Mouse (Mus musculus) monocyte, adult 5-6 weeks (primary cell): ENCODE data around the gene Krt78. TPM values are rescaled to one million over a fixed set of nuclear protein-coding genes. Genes with fewer than 3 reads are reported as not detected.

Source experiments
- ATAC-seq: fragments of 153-309, 156-312 bp; replicated peaks from 2 replicates; pipeline ENCODE4 v1.8.0; 2017; ENCODE audit warnings: mild to moderate bottlenecking; ENCODE audit not compliant: low TSS enrichment, insufficient number of reproducible peaks, severe bottlenecking, poor library complexity, low FRiP score
- total RNA-seq: library from RNA; stranded (forward); fragments of 200-1000, 200-491, 200-594 nt; gene quantifications from 3 replicates; pipeline ENCODE4 v1.2.3, GENCODE M21; 2017

Krt78 gene
- total RNA-seq, 1 experiment from 2014 or later, result not detected

GRCm38 (mm10) chr15:101976023-101976422, 21.9 kb upstream of the Krt78 start:
- peak; percentile 47 for ATAC-seq

- peak; percentile 36 for ATAC-seq
These were observed 20.2 kb upstream of the Krt78 start for GRCm38 (mm10) chr15:101974083-101974845.

GRCm38 (mm10) chr15:101973414-101974077, 19.5 kb upstream of the Krt78 start:
- ATAC-seq, result peak; percentile 29

- no peak for ATAC-seq
These were observed 16.4 kb upstream of the Krt78 start for GRCm38 (mm10) chr15:101970536-101970935.

GRCm38 (mm10) chr15:101966808-101967207, 12.7 kb upstream of the Krt78 start:
- no peak for ATAC-seq

- ATAC-seq, result no peak
These were observed 4.8 kb upstream of the Krt78 start for GRCm38 (mm10) chr15:101958891-101959290.

GRCm38 (mm10) chr15:101952733-101953474, 1.2 kb downstream of the Krt78 start:
- ATAC-seq, result no peak

GRCm38 (mm10) chr15:101945430-101945829, 8.7 kb downstream of the Krt78 start:
- no peak for ATAC-seq

- ATAC-seq, result no peak
These were observed 12.1 kb downstream of the Krt78 start for GRCm38 (mm10) chr15:101941948-101942347.

GRCm38 (mm10) chr15:101940274-101940829, 13.7 kb downstream of the Krt78 start, which contains the start of gene Krt79:
Gene Krt79 (minus strand): TSS chr15:101940324.
- ATAC-seq, result no peak

- ATAC-seq, result no peak
These were observed 15.3 kb downstream of the Krt78 start for GRCm38 (mm10) chr15:101938600-101939308.

- ATAC-seq, result no peak
These were observed 21.1 kb downstream of the Krt78 start for GRCm38 (mm10) chr15:101933024-101933423.

GRCm38 (mm10) chr15:101929666-101930065, 24.4 kb downstream of the Krt78 start:
- ATAC-seq, result no peak

- no peak for ATAC-seq
These were observed 25.0 kb downstream of the Krt78 start for GRCm38 (mm10) chr15:101929087-101929486.

GRCm38 (mm10) chr15:101927340-101928080, 26.6 kb downstream of the Krt78 start:
- ATAC-seq, result no peak

GRCm38 (mm10) chr15:101925041-101925440, 29.0 kb downstream of the Krt78 start:
- no peak for ATAC-seq

- no peak for ATAC-seq
These were observed 29.5 kb downstream of the Krt78 start, which contains the start of gene Krt4 for GRCm38 (mm10) chr15:101924635-101925034. Gene Krt4 (minus strand): TSS chr15:101924735.

GRCm38 (mm10) chr15:101922296-101922695, 31.8 kb downstream of the Krt78 start:
- no peak for ATAC-seq
